Mouse (Mus musculus): ENCODE measurements at regions not wholly inside any gene's neighbourhood (a gene's known extent, or its start where the extent isn't known, plus 50 kb on each side); places are given as distances from the start of the nearest gene placed in this dataset.

DNA sequence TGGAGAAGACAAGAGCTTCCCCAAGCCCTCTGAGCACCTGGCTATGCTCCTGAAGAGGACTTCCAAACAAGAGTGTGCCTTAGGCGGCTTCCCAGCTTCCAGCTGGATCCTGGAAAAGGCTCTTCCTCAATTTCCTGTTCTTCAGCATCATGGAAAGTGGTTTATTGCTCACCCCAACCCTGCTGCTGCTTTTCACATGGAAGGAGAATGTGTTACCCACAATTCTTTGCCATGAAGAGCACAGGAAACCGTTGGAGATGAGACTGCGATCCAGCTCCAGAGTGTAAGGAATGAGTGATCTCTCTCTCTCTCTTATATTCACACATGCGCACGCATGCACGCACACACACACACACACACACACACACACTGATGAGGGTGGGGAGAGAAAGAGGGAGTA lies 150.6 kb upstream of the Gm5148 start:
- TF ChIP-seq EP300 (IDR thresholded peaks at IDR 0.05) (no peak), CTCF (IDR thresholded peaks at IDR 0.05) (no peak)
